Mouse (Mus musculus) limb, embryonic 13.5 days (tissue): ENCODE data around the gene Rint1. TPM values are rescaled to one million over a fixed set of nuclear protein-coding genes. Genes with fewer than 3 reads are reported as not detected.

Experiments used
- ATAC-seq: fragments of 200-750 bp; cut with Nextera tagmentation; 2 replicates; pipeline ENCODE4 v1.8.0; 2017; ENCODE audit warnings: low read depth, moderate number of reproducible peaks, moderate TSS enrichment; ENCODE audit not compliant: low FRiP score
- H3K27ac ChIP-seq: fragments of 300-500 bp; sonication (generic); 2 replicates; pipeline ENCODE4 v1.5.1; 2015; ENCODE audit warnings: inconsistent platforms, mild to moderate bottlenecking, moderate library complexity
- H3K27me3 ChIP-seq: fragments of 300-500 bp; sonication (generic); 2 replicates; pipeline ENCODE4 v1.6.1; 2015; ENCODE audit warnings: mild to moderate bottlenecking, inconsistent platforms
- H3K36me3 ChIP-seq: fragments of 300-500 bp; sonication (generic); 2 replicates; pipeline ENCODE4 v1.6.1; 2015; ENCODE audit warnings: inconsistent platforms, mild to moderate bottlenecking, moderate library complexity
- H3K4me1 ChIP-seq: fragments of 300-500 bp; sonication (generic); 2 replicates; pipeline ENCODE4 v1.6.1; 2015; ENCODE audit warnings: inconsistent platforms
- H3K4me2 ChIP-seq: fragments of 300-500 bp; sonication (generic); replicated peaks from 2 replicates; pipeline ENCODE4 v1.6.1; 2015; ENCODE audit warnings: inconsistent platforms, mild to moderate bottlenecking, moderate library complexity
- H3K4me3 ChIP-seq: fragments of 300-500 bp; sonication (generic); 2 replicates; pipeline ENCODE4 v1.5.1; 2015; ENCODE audit warnings: moderate library complexity, mild to moderate bottlenecking, inconsistent platforms
- H3K9ac ChIP-seq: fragments of 300-500 bp; sonication (generic); 2 replicates; pipeline ENCODE4 v1.6.1; 2015; ENCODE audit warnings: mild to moderate bottlenecking, inconsistent platforms
- H3K9me3 ChIP-seq: fragments of 300-500 bp; sonication (generic); 2 replicates; pipeline ENCODE4 v1.6.1; 2016; ENCODE audit warnings: inconsistent platforms
- WGBS: fragments of 180-500 bp; shearing (Covaris S2); methylation state at CpG from one replicate; pipeline ENCODE4 v1.1.7; 2015; 5-methylcytosine and 5-hydroxymethylcytosine counted together
- polyA plus RNA-seq: library from polyadenylated mRNA; unstranded; fragments of >200 nt; fragmentation: Nextera tagmentation; extraction: Ambion mirVana; gene quantifications from 2 replicates; pipeline ENCODE4 v1.2.1, GENCODE M21; 2015

Rint1 gene
- polyA plus RNA-seq, 1 experiment from 2014 or later = 46.8 TPM

DNA sequence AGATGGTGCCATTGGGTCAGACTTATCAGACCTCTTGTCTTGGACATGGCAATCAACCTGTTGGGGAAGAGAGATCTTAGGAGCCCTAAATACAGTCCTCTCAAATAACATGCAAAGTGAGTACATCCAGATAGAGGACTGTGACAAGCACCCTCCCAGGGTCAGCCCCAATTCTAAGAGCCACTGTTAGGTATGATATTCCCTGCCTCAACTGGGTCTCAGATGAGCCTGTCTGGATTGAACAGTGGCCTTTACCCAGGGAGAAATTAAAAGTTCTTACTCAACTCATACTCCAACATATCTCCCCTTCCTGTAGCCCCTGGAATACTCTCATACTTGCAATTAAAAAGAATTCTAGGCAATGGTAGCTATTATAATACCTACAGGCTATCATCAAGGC is 69.7 kb downstream of the Rint1 start:
- Histone ChIP-seq H3K4me3 (no peak overlapping the region), H3K9ac (no peak overlapping the region), H3K36me3 (peaks cover 87% of the 10 kb centered on the region), H3K27me3 (no peaks in the 10 kb centered on the region), H3K4me2 (no peak overlapping the region), H3K9me3 (no peaks in the 10 kb centered on the region), H3K4me1 (peaks cover 7% of the 10 kb centered on the region), H3K27ac (no peak overlapping the region)
- no peak for ATAC-seq

GRCm38 (mm10) chr5:23858001-23858400 is 70.5 kb downstream of the Rint1 start:
- 92% methylated on average over 3 of the region's 3 CpGs for WGBS
- ATAC-seq = no peak
- H3K4me2 ChIP-seq = no peak overlapping the region
- peaks cover 79% of the 10 kb centered on the region for H3K36me3 ChIP-seq
- H3K27me3 ChIP-seq = no peaks in the 10 kb centered on the region
- no peak overlapping the region for H3K4me3 ChIP-seq
- H3K9ac ChIP-seq = no peak overlapping the region
- H3K9me3 ChIP-seq = no peaks in the 10 kb centered on the region
- H3K27ac ChIP-seq = no peak overlapping the region
- H3K4me1 ChIP-seq = peaks cover 9% of the 10 kb centered on the region

- Histone ChIP-seq H3K4me2 (no peak overlapping the region), H3K27ac (no peak overlapping the region), H3K9ac (no peak overlapping the region), H3K4me1 (peaks cover 9% of the 10 kb centered on the region), H3K4me3 (no peak overlapping the region), H3K36me3 (peaks cover 72% of the 10 kb centered on the region), H3K9me3 (no peaks in the 10 kb centered on the region), H3K27me3 (no peaks in the 10 kb centered on the region)
- ATAC-seq = no peak
- 82% methylated on average over 7 of the region's 7 CpGs for WGBS
Measured at GRCm38 (mm10) chr5:23858643-23859042, 71.1 kb downstream of the Rint1 start.

GRCm38 (mm10) chr5:23859087-23859718 is 71.7 kb downstream of the Rint1 start:
- WGBS = 87% methylated on average over 1 of the region's 1 CpGs
- Histone ChIP-seq H3K9me3 (no peaks in the 10 kb centered on the region), H3K4me1 (peaks cover 14% of the 10 kb centered on the region), H3K4me2 (no peak overlapping the region), H3K27ac (no peak overlapping the region), H3K4me3 (no peak overlapping the region), H3K36me3 (peaks cover 67% of the 10 kb centered on the region), H3K27me3 (no peaks in the 10 kb centered on the region), H3K9ac (no peak overlapping the region)
- no peak for ATAC-seq

DNA sequence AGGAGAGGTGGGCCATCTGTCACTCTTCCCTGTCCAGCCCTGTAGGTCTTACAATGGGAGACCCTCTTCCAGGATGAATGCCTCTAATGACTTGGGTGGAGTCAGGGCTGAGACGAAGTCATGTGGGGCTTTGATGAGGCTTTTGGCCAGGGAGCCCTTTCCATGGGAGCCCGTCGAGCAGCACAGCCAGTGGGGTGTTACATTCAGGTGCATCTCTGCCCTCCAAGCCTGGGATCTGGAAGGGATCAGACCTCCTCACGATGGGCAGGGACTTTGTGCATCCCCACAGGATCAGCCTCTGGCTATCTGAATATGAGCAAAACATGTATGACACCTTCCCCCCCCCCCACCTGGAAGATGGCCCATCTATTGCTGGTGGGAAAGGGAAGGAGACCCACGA is 72.4 kb downstream of the Rint1 start:
- no peak for ATAC-seq
- no peak overlapping the region for H3K9ac ChIP-seq
- no peaks in the 10 kb centered on the region for H3K27me3 ChIP-seq
- peaks cover 21% of the 10 kb centered on the region for H3K4me1 ChIP-seq
- no peak overlapping the region for H3K4me2 ChIP-seq
- H3K9me3 ChIP-seq = no peaks in the 10 kb centered on the region
- WGBS = 79% methylated on average over 5 of the region's 5 CpGs
- H3K36me3 ChIP-seq = peaks cover 60% of the 10 kb centered on the region
- H3K27ac ChIP-seq = no peak overlapping the region
- no peak overlapping the region for H3K4me3 ChIP-seq

GRCm38 (mm10) chr5:23861721-23862120 is 74.2 kb downstream of the Rint1 start:
- Histone ChIP-seq H3K27me3 (no peaks in the 10 kb centered on the region), H3K4me2 (no peak overlapping the region), H3K9me3 (no peaks in the 10 kb centered on the region), H3K4me3 (no peak overlapping the region), H3K36me3 (peaks cover 42% of the 10 kb centered on the region), H3K27ac (no peak overlapping the region), H3K4me1 (peaks cover 22% of the 10 kb centered on the region), H3K9ac (no peak overlapping the region)
- 91% methylated on average over 9 of the region's 9 CpGs for WGBS
- no peak for ATAC-seq

- H3K36me3 ChIP-seq = peaks cover 36% of the 10 kb centered on the region
- 49% methylated on average over 5 of the region's 5 CpGs for WGBS
- no peak overlapping the region for H3K4me2 ChIP-seq
- H3K27me3 ChIP-seq = no peaks in the 10 kb centered on the region
- H3K9me3 ChIP-seq = no peaks in the 10 kb centered on the region
- peaks cover 22% of the 10 kb centered on the region for H3K4me1 ChIP-seq
- 0 out of 2 replicates have a peak overlapping the region, but pooled peaks have one; percentile 35 for H3K27ac ChIP-seq
- H3K4me3 ChIP-seq = no peak overlapping the region
- H3K9ac ChIP-seq = no peak overlapping the region
- no peak for ATAC-seq
Measured at GRCm38 (mm10) chr5:23862291-23862690, 74.8 kb downstream of the Rint1 start.

DNA sequence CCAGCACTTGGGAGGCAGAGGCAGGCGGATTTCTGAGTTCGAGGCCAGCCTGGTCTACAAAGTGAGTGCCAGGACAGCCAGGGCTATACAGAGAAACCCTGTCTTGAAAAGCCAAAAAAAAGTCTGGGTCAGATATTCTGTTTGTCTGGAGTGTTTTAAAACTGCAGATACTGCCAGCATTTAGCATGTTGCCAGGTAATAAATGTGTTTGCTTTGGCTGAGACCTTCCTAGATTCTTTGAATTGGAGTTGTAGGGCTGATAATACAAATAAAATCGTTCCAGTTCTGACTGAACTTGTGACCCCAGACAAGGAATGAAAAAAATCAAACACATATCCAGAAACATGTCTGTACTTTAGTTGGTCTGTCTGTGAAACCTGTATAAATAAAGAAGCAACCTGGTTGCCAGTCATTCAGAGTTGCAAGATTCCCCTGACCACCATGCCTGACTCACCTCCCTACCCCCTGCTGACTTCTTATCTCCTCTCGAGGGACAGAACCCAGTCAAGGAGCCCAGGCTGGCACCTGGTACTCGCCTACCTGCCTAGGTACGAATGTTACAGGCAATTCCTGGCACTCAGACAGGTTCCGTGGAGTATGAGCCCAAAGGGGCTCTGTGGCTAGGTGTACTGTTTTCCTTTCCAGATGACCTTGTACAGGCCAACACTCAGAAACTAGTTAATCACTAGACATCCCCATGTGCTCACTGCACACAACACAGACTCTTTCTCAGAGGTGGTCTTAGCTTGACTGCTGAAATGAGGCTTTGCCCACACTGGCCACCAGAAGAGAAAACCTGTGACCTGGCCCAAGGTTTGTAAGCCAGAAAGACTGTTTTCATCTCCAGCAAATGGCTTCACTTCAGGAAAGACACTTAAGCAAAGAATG is 75.9 kb downstream of the Rint1 start:
- Histone ChIP-seq H3K27me3 (no peaks in the 10 kb centered on the region), H3K27ac (no peak overlapping the region), H3K36me3 (peaks cover 25% of the 10 kb centered on the region), H3K4me3 (no peak overlapping the region), H3K4me1 (peaks cover 22% of the 10 kb centered on the region), H3K9ac (no peak overlapping the region), H3K9me3 (no peaks in the 10 kb centered on the region), H3K4me2 (no peak overlapping the region)
- WGBS = 68% methylated on average over 7 of the region's 7 CpGs
- ATAC-seq = peak; percentile 55

GRCm38 (mm10) chr5:23864054-23864965 is 76.8 kb downstream of the Rint1 start:
- no peaks in the 10 kb centered on the region for H3K9me3 ChIP-seq
- H3K4me2 ChIP-seq = no peak overlapping the region
- no peak overlapping the region for H3K4me3 ChIP-seq
- H3K36me3 ChIP-seq = peaks cover 16% of the 10 kb centered on the region
- peak overlapping the region; percentile 6; the same call in 1 of the 2 replicates for H3K27ac ChIP-seq
- H3K27me3 ChIP-seq = no peaks in the 10 kb centered on the region
- H3K4me1 ChIP-seq = peaks cover 22% of the 10 kb centered on the region
- ATAC-seq = peak; percentile 49; the same call in 1 of the 2 replicates
- H3K9ac ChIP-seq = no peak overlapping the region
- WGBS = 78% methylated on average over 13 of the region's 13 CpGs

DNA sequence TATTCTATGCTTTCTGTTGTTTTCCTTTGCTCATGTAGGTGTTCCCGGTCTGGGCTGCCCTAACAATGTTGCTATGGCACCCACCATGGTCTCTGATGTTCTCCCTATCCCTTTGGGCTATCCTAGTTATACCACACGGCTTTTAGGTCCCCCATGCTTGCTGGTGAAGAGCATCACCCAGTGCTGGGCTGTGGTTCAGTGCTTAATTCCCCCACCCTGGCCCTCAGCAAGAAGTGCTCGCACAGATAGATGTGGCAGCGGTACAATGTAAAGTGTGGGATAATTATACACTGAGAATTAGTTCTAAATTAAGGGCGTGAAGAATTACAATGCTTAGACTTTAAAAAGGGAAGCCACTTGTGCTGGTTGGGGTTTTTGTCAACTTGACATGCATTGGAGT is 78.4 kb downstream of the Rint1 start:
- 89% methylated on average over 5 of the region's 5 CpGs for WGBS
- H3K27ac ChIP-seq = no peak overlapping the region
- peaks cover 22% of the 10 kb centered on the region for H3K4me1 ChIP-seq
- H3K36me3 ChIP-seq = no peaks in the 10 kb centered on the region
- H3K4me3 ChIP-seq = no peak overlapping the region
- H3K9me3 ChIP-seq = no peaks in the 10 kb centered on the region
- H3K27me3 ChIP-seq = no peaks in the 10 kb centered on the region
- no peak overlapping the region for H3K9ac ChIP-seq
- ATAC-seq = no peak
- H3K4me2 ChIP-seq = no peak overlapping the region
